Mouse (Mus musculus): ENCODE results near the gene Reep3. TPM values are rescaled to one million over a fixed set of nuclear protein-coding genes. Genes with fewer than 3 reads are reported as not detected.

The Reep3 gene
- polyA plus RNA-seq, 1 experiment: 13.2 TPM

DNA sequence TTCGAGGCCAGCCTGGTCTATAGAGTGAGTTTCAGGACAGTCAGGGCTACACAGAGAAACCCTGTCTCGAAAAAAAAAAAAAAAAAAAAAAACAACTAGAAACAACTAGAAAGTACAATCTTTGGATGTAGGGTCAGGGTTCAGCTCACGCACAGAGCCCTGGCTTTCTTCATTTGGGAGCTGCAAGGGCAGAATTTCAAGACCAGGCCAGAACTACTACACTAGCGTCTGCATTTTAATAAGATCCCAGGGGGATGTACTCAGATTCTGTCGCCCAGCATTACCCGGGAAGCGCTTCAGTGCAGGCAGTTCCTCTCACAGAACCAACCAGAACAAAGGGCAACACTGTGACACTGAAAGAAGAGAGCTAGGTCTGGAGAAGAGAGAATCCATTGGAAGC lies 46.0 kb downstream of the Reep3 start:
- no peak overlapping the region for H3K4me3 ChIP-seq (ENCODE audit: control insufficient read depth, insufficient read depth, low read length)
- TF ChIP-seq POLR2A (IDR thresholded peaks at IDR 0.05; ENCODE audit: control insufficient read depth, extremely low read depth, insufficient read depth, low read length, poor library complexity): no peak
- H3K27ac ChIP-seq (ENCODE audit: control insufficient read depth, insufficient read depth, low read length): no peak overlapping the region
- H3K4me1 ChIP-seq (replicated peaks; ENCODE audit: control insufficient read depth, insufficient read depth, low read length): peaks cover 4% of the 10 kb centered on the region
- no peaks in the 10 kb centered on the region for H3K36me3 ChIP-seq (ENCODE audit: control insufficient read depth, insufficient read depth, low read length)
- no peak for DNase-seq
- H3K27me3 ChIP-seq (ENCODE audit: control insufficient read depth, insufficient read depth, low read length): no peaks in the 10 kb centered on the region
- WGBS: 92% methylated on average over 7 of the region's 7 CpGs

DNA sequence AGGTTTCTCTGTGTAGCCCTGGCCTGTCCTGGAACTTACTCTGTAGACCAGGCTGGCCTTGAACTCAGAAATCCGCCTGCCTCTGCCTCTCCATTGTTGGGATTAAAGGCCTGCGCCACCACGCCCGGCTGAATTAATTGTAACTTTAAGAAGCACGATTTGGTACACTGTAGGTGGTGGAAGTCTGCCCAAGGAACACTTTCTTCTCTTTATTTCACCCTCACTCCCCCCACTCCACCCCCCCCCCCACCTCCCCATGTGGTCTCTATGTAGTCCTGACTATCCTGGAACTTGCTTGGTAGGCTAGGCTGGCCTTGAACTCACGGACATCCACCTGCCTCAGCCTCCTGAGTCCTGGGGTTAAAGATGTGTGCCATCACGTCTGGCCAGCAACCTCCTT lies 47.1 kb downstream of the Reep3 start:
- Histone ChIP-seq H3K36me3 (ENCODE audit: control insufficient read depth, insufficient read depth, low read length) (no peaks in the 10 kb centered on the region), H3K27ac (ENCODE audit: control insufficient read depth, insufficient read depth, low read length) (no peak overlapping the region), H3K27me3 (ENCODE audit: control insufficient read depth, insufficient read depth, low read length) (no peaks in the 10 kb centered on the region), H3K4me3 (ENCODE audit: control insufficient read depth, insufficient read depth, low read length) (no peak overlapping the region), H3K4me1 (replicated peaks; ENCODE audit: control insufficient read depth, insufficient read depth, low read length) (peaks cover 4% of the 10 kb centered on the region)
- TF ChIP-seq CTCF (IDR thresholded peaks at IDR 0.05; ENCODE audit: borderline replicate concordance, control insufficient read depth, extremely low read depth, insufficient read depth, low read length, poor library complexity): no peak
- no peak for TF ChIP-seq POLR2A (IDR thresholded peaks at IDR 0.05; ENCODE audit: control insufficient read depth, extremely low read depth, insufficient read depth, low read length, poor library complexity)
- no peak for DNase-seq
- 96% methylated on average over 7 of the region's 7 CpGs for WGBS

DNA sequence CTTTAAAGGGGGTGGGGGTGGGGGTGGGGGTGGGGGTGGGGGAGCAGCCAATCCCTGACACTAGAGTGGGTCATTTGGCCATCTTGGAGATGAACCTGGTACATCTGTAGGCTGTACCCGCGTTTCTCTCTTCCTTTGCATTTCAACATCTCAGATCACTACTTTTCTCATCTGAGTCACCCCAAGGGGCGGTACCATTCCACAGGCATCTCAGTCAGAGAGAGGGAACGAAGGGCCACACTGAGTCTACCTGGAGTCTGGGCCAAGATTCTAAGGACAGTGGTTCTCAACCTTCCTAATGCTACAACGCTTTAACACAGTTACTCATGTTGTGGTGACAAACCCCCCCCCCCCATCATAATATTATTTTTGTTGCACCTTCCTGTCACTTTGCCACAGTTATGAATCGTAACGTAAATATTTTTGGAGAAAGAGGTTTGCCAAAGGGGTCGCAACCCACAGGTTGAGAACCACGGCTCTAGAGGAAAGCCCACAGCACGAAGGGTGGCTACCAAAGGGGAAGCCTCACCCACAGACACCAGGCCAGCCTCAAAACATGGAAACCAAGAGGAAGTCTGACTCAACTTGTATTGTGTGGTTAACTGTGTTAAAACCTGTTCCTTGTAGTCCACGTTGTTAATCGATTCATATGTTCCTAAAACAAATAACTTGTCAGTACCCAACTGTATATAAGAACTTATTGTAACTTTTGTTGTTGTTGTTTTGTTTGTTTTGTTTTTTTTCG lies 47.7 kb downstream of the Reep3 start:
- WGBS: 60% methylated on average over 13 of the region's 13 CpGs
- no peaks in the 10 kb centered on the region for H3K36me3 ChIP-seq (ENCODE audit: control insufficient read depth, insufficient read depth, low read length)
- H3K27me3 ChIP-seq (ENCODE audit: control insufficient read depth, insufficient read depth, low read length): no peaks in the 10 kb centered on the region
- H3K27ac ChIP-seq (ENCODE audit: control insufficient read depth, insufficient read depth, low read length): no peak overlapping the region
- TF ChIP-seq CTCF (IDR thresholded peaks at IDR 0.05; ENCODE audit: borderline replicate concordance, control insufficient read depth, extremely low read depth, insufficient read depth, low read length, poor library complexity) (no peak), POLR2A (IDR thresholded peaks at IDR 0.05; ENCODE audit: control insufficient read depth, extremely low read depth, insufficient read depth, low read length, poor library complexity) (no peak)
- no peak overlapping the region for H3K4me3 ChIP-seq (ENCODE audit: control insufficient read depth, insufficient read depth, low read length)
- no peak for DNase-seq
- peaks cover 4% of the 10 kb centered on the region for H3K4me1 ChIP-seq (replicated peaks; ENCODE audit: control insufficient read depth, insufficient read depth, low read length)

DNA sequence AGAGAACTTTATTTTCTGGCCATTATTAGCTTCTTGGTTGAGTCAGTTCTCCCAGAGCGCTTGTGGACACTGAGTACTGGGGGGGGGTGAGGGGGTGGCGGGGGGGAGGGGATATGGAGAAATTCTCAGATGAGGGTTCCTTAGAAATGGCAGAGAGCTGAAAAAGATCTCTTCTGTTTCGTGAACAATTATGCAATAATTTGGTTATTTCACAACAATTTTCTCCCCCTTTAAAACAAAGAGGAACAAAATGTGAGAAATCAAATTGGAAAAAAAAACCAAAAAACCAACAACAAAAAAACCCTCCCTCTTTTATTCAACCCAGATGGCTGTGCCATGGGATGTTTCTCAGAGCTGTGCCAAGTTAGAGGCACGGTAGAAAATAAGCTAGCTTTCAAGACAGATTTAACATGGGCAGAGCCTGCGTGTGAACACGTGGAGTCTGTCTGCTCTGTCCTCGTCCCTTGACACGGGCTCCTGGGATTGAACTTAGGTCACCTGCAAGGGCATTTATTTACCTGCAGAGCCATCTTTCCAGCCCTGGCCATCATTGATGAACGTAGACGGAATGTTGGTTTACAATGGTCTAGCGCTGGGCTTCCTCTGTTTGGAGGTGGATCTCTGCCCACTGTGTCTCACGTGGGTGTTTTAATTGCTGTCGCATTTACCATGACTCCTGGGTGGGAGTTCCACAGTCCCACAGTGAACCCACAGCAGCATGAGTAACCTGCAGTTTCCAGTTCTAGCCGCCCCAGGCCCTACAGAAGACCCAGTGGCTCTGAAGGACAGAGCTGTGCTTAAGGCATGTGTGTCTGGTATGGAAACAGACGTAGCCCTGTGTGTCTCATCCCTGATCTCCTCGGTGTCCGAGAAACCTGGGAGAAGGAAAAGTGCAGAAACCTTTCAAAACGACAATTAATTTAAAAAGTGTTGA lies 48.8 kb downstream of the Reep3 start:
- TF ChIP-seq CTCF (IDR thresholded peaks at IDR 0.05; ENCODE audit: borderline replicate concordance, control insufficient read depth, extremely low read depth, insufficient read depth, low read length, poor library complexity) (no peak), POLR2A (IDR thresholded peaks at IDR 0.05; ENCODE audit: control insufficient read depth, extremely low read depth, insufficient read depth, low read length, poor library complexity) (no peak)
- Histone ChIP-seq H3K36me3 (ENCODE audit: control insufficient read depth, insufficient read depth, low read length) (no peaks in the 10 kb centered on the region), H3K27me3 (ENCODE audit: control insufficient read depth, insufficient read depth, low read length) (no peaks in the 10 kb centered on the region), H3K4me1 (replicated peaks; ENCODE audit: control insufficient read depth, insufficient read depth, low read length) (peaks cover 4% of the 10 kb centered on the region), H3K27ac (ENCODE audit: control insufficient read depth, insufficient read depth, low read length) (no peak overlapping the region), H3K4me3 (ENCODE audit: control insufficient read depth, insufficient read depth, low read length) (no peak overlapping the region)
- WGBS: 92% methylated on average over 18 of the region's 18 CpGs
- no peak for DNase-seq

DNA sequence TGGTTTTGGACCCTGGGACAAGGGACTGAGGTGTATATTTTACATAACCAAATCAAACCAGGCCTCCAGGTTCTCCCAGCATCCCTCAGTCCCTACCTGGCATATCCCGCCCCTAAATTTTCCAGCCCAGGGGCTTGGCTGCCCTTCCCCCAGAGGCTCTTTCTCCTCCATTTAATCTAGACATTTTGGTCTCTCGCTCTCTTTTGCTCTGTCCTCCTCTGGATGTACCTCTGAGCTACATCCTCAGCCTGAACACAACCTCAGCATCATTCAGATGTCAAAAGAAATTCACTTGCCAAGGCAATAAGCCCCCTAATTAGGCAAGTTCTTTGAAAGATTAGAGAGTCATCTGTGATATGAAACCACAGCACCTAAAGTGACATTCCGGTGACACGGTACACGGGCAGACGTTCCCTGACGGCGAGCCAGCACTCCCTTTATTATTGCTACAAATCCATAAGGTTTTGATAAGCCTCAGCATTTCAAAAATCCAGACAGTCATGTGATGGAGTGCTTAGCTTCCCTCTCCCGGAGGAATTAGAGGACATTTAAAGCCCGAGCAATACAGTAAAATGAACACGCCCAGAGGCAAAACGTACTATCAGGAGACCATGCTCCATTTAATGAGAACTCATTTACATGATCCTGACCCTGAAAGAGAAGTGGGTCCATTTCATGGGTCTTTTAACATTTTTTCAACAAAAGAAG lies 51.4 kb downstream of the Reep3 start:
- no peak overlapping the region for H3K27ac ChIP-seq (ENCODE audit: control insufficient read depth, insufficient read depth, low read length)

DNA sequence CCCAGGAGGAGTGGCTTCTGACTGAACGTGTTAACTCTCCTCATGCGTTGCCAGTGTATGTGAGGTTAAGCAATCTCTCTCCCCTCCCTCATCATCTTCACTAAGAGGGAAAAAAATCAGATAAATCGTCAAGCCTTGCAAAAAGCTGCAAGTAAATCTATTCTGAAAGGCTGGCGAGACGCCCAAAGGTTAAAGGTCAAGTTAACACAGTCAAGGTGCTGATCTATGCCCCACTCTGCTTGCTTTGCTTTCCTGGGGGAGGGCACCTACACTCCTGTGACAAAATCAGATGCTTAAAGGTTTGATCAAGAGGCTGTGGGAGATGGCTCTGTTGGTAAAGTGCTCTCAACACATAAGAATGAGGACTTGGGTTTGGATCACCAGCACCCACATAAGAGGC lies 52.4 kb downstream of the Reep3 start:
- Histone ChIP-seq H3K36me3 (ENCODE audit: control insufficient read depth, insufficient read depth, low read length) (no peaks in the 10 kb centered on the region), H3K4me1 (replicated peaks; ENCODE audit: control insufficient read depth, insufficient read depth, low read length) (no peaks in the 10 kb centered on the region), H3K4me3 (ENCODE audit: control insufficient read depth, insufficient read depth, low read length) (no peak overlapping the region), H3K27ac (ENCODE audit: control insufficient read depth, insufficient read depth, low read length) (no peak overlapping the region), H3K27me3 (ENCODE audit: control insufficient read depth, insufficient read depth, low read length) (no peaks in the 10 kb centered on the region)
- WGBS: 93% methylated on average over 5 of the region's 5 CpGs
- DNase-seq: no peak
- no peak for TF ChIP-seq POLR2A (IDR thresholded peaks at IDR 0.05; ENCODE audit: control insufficient read depth, extremely low read depth, insufficient read depth, low read length, poor library complexity)
- TF ChIP-seq CTCF (IDR thresholded peaks at IDR 0.05; ENCODE audit: borderline replicate concordance, control insufficient read depth, extremely low read depth, insufficient read depth, low read length, poor library complexity): no peak

More for the DNA sequence above, 51.4 kb downstream of the Reep3 start:
- Histone ChIP-seq H3K36me3 (ENCODE audit: control insufficient read depth, insufficient read depth, low read length) (no peaks in the 10 kb centered on the region), H3K27me3 (ENCODE audit: control insufficient read depth, insufficient read depth, low read length) (no peaks in the 10 kb centered on the region), H3K4me1 (replicated peaks; ENCODE audit: control insufficient read depth, insufficient read depth, low read length) (no peaks in the 10 kb centered on the region), H3K4me3 (ENCODE audit: control insufficient read depth, insufficient read depth, low read length) (no peak overlapping the region)
- no peak for DNase-seq
- WGBS: 94% methylated on average over 12 of the region's 12 CpGs
- TF ChIP-seq POLR2A (IDR thresholded peaks at IDR 0.05; ENCODE audit: control insufficient read depth, extremely low read depth, insufficient read depth, low read length, poor library complexity): no peak
- no peak for TF ChIP-seq CTCF (IDR thresholded peaks at IDR 0.05; ENCODE audit: borderline replicate concordance, control insufficient read depth, extremely low read depth, insufficient read depth, low read length, poor library complexity)
